Mouse (Mus musculus) stomach, embryonic 16.5 days (tissue): ENCODE data around the gene Zhx3. TPM values are rescaled to one million over a fixed set of nuclear protein-coding genes. Genes with fewer than 3 reads are reported as not detected.

Source experiments
- ATAC-seq: fragments of 200-750 bp; cut with Nextera tagmentation; 2 replicates; pipeline ENCODE4 v1.8.0; 2017; ENCODE audit warnings: moderate number of reproducible peaks, moderate TSS enrichment; ENCODE audit not compliant: insufficient read depth, low FRiP score
- H3K27ac ChIP-seq: fragments of 300-500 bp; sonication (generic); 2 replicates; pipeline ENCODE4 v1.5.1; 2014; ENCODE audit warnings: low read length
- H3K27me3 ChIP-seq: fragments of 300-500 bp; sonication (generic); 2 replicates; pipeline ENCODE4 v1.6.1; 2014; ENCODE audit warnings: low read length, control low read depth, mixed read lengths; ENCODE audit not compliant: control insufficient read depth, insufficient read depth
- H3K36me3 ChIP-seq: fragments of 300-500 bp; sonication (generic); 2 replicates; pipeline ENCODE4 v1.6.1; 2014; ENCODE audit warnings: low read length; ENCODE audit not compliant: control insufficient read depth, insufficient read depth
- H3K4me1 ChIP-seq: fragments of 300-500 bp; sonication (generic); 2 replicates; pipeline ENCODE4 v1.6.1; 2014; ENCODE audit warnings: low read length, control low read depth, mixed read lengths; ENCODE audit not compliant: control insufficient read depth, insufficient read depth
- H3K4me2 ChIP-seq: fragments of 300-500 bp; sonication (generic); 2 replicates; pipeline ENCODE4 v1.6.1; 2014; ENCODE audit warnings: low read depth, low read length, mixed read lengths
- H3K4me3 ChIP-seq: fragments of 300-500 bp; sonication (generic); replicated peaks from 2 replicates; pipeline ENCODE4 v1.5.1; 2014; ENCODE audit warnings: mild to moderate bottlenecking, low read length
- H3K9ac ChIP-seq: fragments of 300-500 bp; sonication (generic); 2 replicates; pipeline ENCODE4 v1.6.1; 2014; ENCODE audit warnings: low read length
- H3K9me3 ChIP-seq: fragments of 300-500 bp; sonication (generic); replicated peaks from 2 replicates; pipeline ENCODE4 v1.6.1; 2016; ENCODE audit warnings: low read length, control low read depth; ENCODE audit not compliant: control insufficient read depth
- WGBS: fragments of 180-500 bp; shearing (Covaris S2); extraction: QIAGEN DNeasy Blood & Tissue Kit; methylation state at CpG from one replicate; pipeline ENCODE4 v1.1.7; 2014; 5-methylcytosine and 5-hydroxymethylcytosine counted together
- polyA plus RNA-seq: library from polyadenylated mRNA; unstranded; fragments of >200 nt; fragmentation: Nextera tagmentation; extraction: Ambion mirVana; gene quantifications from 2 replicates; pipeline ENCODE4 v1.2.1, GENCODE M21; 2015

The Zhx3 gene
- polyA plus RNA-seq, 1 experiment from 2014 or later: 10.7 TPM

DNA sequence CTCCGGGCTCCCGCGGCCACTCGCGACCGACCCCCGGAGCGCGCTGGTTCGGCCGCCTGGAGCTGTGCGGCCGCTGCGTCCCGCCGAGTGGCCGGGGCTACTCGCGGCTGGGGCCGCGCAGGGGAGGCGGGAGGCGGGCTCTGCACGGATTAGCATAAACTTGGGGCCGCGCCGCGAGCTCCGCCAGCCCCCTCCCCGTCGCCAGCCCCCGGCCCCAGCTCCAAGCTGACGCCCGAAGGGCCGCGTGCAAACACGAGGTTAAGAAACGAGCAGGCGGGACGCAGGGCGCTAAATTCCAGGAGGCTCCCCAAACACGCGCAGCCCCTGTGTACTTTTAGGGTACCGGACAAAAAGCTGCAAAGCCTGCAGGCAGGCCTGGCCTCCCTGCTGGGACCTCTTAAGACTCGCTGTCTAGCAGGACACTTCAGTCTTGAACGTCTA, 39.5 kb upstream of the Zhx3 start, which contains the start of gene Emilin3:
Gene Emilin3, minus strand, starts transcription at position 98 of the 441 bp plus-strand sequence.
- peak within 1 kb of the TSS; percentile 78 for H3K9ac ChIP-seq
- WGBS: under 1% methylated on average over 44 of the region's 46 CpGs
- H3K27ac ChIP-seq: peak within 1 kb of the TSS; percentile 10; the same call in 1 of the 2 replicates
- H3K4me3 ChIP-seq: peak within 1 kb of the TSS; percentile 51
- H3K9me3 ChIP-seq: no peaks in the 10 kb centered on the region
- peaks cover 17% of the 10 kb centered on the region for H3K27me3 ChIP-seq
- no peaks in the 10 kb centered on the region for H3K36me3 ChIP-seq
- H3K4me1 ChIP-seq: peaks cover 11% of the 10 kb centered on the region; the same call in 1 of the 2 replicates
- H3K4me2 ChIP-seq: peak within 1 kb of the TSS; percentile 83
- peak; percentile 69 for ATAC-seq

- peak; percentile 31; the same call in 1 of the 2 replicates for ATAC-seq
- Histone ChIP-seq H3K27me3 (peaks cover 17% of the 10 kb centered on the region), H3K9ac (peak overlapping the region; percentile 78), H3K4me1 (peaks cover 11% of the 10 kb centered on the region; the same call in 1 of the 2 replicates), H3K9me3 (no peaks in the 10 kb centered on the region), H3K4me3 (peak overlapping the region; percentile 51), H3K36me3 (no peaks in the 10 kb centered on the region), H3K4me2 (peak overlapping the region; percentile 83), H3K27ac (peak overlapping the region; percentile 10; the same call in 1 of the 2 replicates)
- under 1% methylated on average over 59 of the region's 64 CpGs for WGBS
These were observed 38.9 kb upstream of the Zhx3 start for GRCm38 (mm10) chr2:160911558-160912201.

GRCm38 (mm10) chr2:160910633-160911032, 37.8 kb upstream of the Zhx3 start:
- H3K4me1 ChIP-seq: peaks cover 8% of the 10 kb centered on the region; the same call in 1 of the 2 replicates
- H3K9ac ChIP-seq: no peak overlapping the region
- H3K27ac ChIP-seq: no peak overlapping the region
- H3K36me3 ChIP-seq: no peaks in the 10 kb centered on the region
- WGBS: 77% methylated on average over 5 of the region's 5 CpGs
- peaks cover 17% of the 10 kb centered on the region for H3K27me3 ChIP-seq
- ATAC-seq: no peak
- H3K4me3 ChIP-seq: no peak overlapping the region
- H3K4me2 ChIP-seq: peak overlapping the region; percentile 83
- H3K9me3 ChIP-seq: no peaks in the 10 kb centered on the region

DNA sequence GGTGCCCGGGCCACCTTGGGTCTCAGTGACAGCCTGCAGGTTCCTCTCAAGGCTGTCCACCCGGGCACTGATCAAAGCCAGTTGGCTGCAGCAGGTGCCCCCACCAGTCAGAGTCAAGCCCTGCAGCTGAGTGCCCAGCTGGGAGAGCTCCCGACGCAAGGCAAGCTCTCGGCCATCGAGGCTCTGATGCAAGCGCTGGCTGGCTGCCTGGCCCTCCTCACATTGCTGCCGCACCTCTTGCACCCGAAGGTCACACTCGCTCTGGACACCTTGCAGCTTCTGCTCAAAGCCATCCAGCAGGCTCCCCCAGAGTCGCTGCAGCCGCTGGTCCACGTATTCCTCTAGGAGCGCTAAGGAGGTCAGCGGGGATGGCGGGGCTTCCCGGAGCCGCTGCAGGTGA, 35.8 kb upstream of the Zhx3 start:
- no peak overlapping the region for H3K27ac ChIP-seq
- no peak for ATAC-seq
- no peaks in the 10 kb centered on the region for H3K9me3 ChIP-seq
- 58% methylated on average over 18 of the region's 18 CpGs for WGBS
- H3K4me2 ChIP-seq: no peak overlapping the region
- H3K4me3 ChIP-seq: no peak overlapping the region
- 0 out of 2 replicates have a peak, but pooled peaks cover 6% of the 10 kb centered on the region for H3K36me3 ChIP-seq
- no peaks in the 10 kb centered on the region for H3K4me1 ChIP-seq
- H3K9ac ChIP-seq: no peak overlapping the region
- H3K27me3 ChIP-seq: peaks cover 17% of the 10 kb centered on the region

GRCm38 (mm10) chr2:160906101-160906500, 33.3 kb upstream of the Zhx3 start:
- Histone ChIP-seq H3K27ac (no peak overlapping the region), H3K4me3 (no peak overlapping the region), H3K4me1 (no peaks in the 10 kb centered on the region; the same call in 1 of the 2 replicates), H3K4me2 (no peak overlapping the region), H3K9me3 (no peaks in the 10 kb centered on the region), H3K36me3 (0 out of 2 replicates have a peak, but pooled peaks cover 6% of the 10 kb centered on the region), H3K27me3 (peaks cover 3% of the 10 kb centered on the region; the same call in 1 of the 2 replicates), H3K9ac (no peak overlapping the region)
- WGBS: 79% methylated on average over 5 of the region's 5 CpGs
- ATAC-seq: no peak

GRCm38 (mm10) chr2:160905301-160905700, 32.5 kb upstream of the Zhx3 start:
- no peak for ATAC-seq
- no peaks in the 10 kb centered on the region for H3K27me3 ChIP-seq
- H3K4me1 ChIP-seq: no peaks in the 10 kb centered on the region; the same call in 1 of the 2 replicates
- no peak overlapping the region for H3K4me2 ChIP-seq
- no peak overlapping the region for H3K4me3 ChIP-seq
- H3K9me3 ChIP-seq: no peaks in the 10 kb centered on the region
- 92% methylated on average over 12 of the region's 12 CpGs for WGBS
- H3K9ac ChIP-seq: no peak overlapping the region
- H3K36me3 ChIP-seq: 0 out of 2 replicates have a peak, but pooled peaks cover 6% of the 10 kb centered on the region
- no peak overlapping the region for H3K27ac ChIP-seq

DNA sequence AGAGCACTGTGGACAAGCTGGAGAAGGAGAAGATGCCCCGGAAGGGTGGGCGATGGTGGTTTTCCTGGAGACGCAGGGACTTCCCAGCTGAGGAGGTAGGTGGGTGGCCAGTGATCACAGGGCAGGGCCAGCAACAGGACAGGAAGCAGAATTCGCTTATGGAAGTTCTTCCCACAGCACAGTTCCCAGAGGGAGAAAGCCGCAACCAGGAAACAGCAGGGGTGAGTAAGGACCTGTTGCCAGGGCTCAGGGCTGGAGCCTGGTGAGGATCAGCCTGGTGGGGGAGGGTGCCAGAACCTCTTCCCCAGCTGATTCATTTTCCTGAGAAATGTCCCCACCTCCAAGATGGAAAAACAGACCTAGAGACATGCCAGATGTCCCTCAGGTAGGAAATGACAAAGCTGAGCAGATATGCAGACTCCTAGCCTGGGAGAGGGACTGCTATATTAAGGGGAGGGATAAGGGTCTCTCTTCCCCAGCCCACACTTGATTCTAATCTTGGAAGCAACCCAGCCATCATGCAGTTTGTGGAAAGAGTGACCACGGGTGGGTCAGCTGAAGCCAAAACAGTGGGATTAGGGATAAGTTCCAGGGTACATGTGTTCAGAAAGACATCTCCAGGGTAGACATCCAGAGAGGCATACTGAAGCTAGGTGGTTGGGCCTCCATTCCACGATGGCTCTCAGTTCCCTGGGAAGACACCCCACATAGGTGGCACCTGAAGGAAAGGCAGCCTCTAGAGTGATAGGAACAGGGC, 29.0 kb upstream of the Zhx3 start:
- 69% methylated on average over 7 of the region's 7 CpGs for WGBS
- no peak for ATAC-seq
- no peak overlapping the region for H3K9ac ChIP-seq
- H3K27ac ChIP-seq: no peak overlapping the region
- H3K9me3 ChIP-seq: no peaks in the 10 kb centered on the region
- no peaks in the 10 kb centered on the region; the same call in 1 of the 2 replicates for H3K4me1 ChIP-seq
- H3K4me3 ChIP-seq: no peak overlapping the region
- H3K4me2 ChIP-seq: no peak overlapping the region
- H3K36me3 ChIP-seq: 0 out of 2 replicates have a peak, but pooled peaks cover 6% of the 10 kb centered on the region
- no peaks in the 10 kb centered on the region for H3K27me3 ChIP-seq

GRCm38 (mm10) chr2:160891697-160892096, 18.9 kb upstream of the Zhx3 start:
- H3K4me2 ChIP-seq: no peak overlapping the region
- H3K27ac ChIP-seq: peak overlapping the region; percentile 44; the same call in 1 of the 2 replicates
- H3K9ac ChIP-seq: no peak overlapping the region
- H3K9me3 ChIP-seq: no peaks in the 10 kb centered on the region
- WGBS: 78% methylated on average over 9 of the region's 9 CpGs
- no peak overlapping the region for H3K4me3 ChIP-seq
- H3K36me3 ChIP-seq: peaks cover 5% of the 10 kb centered on the region; the same call in 1 of the 2 replicates
- no peak for ATAC-seq
- no peaks in the 10 kb centered on the region for H3K4me1 ChIP-seq
- no peaks in the 10 kb centered on the region for H3K27me3 ChIP-seq

GRCm38 (mm10) chr2:160891045-160891444, 18.2 kb upstream of the Zhx3 start:
- no peaks in the 10 kb centered on the region for H3K4me1 ChIP-seq
- no peak for ATAC-seq
- no peak overlapping the region for H3K9ac ChIP-seq
- no peak overlapping the region for H3K4me2 ChIP-seq
- H3K36me3 ChIP-seq: peaks cover 5% of the 10 kb centered on the region; the same call in 1 of the 2 replicates
- no peaks in the 10 kb centered on the region for H3K27me3 ChIP-seq
- H3K4me3 ChIP-seq: no peak overlapping the region
- no peaks in the 10 kb centered on the region for H3K9me3 ChIP-seq
- WGBS: 76% methylated on average over 5 of the region's 5 CpGs
- peak overlapping the region; percentile 23; the same call in 1 of the 2 replicates for H3K27ac ChIP-seq
